Mouse (Mus musculus): ENCODE results near the gene Supt6. TPM values are rescaled to one million over a fixed set of nuclear protein-coding genes. Genes with fewer than 3 reads are reported as not detected.
A peak's percentile ranks its signal among the peaks of the same experiment; 100 is the strongest.

Gene Supt6
- total and polyA plus RNA-seq, 3 experiments, result 39.6 to 93.2 (median 59.8) TPM

GRCm38 (mm10) chr11:78262550-78262949, 16.8 kb upstream of the Supt6 start (continued):
- TF ChIP-seq MAFK (IDR thresholded peaks at IDR 0.05; ENCODE audit: borderline replicate concordance, low read depth, low read length), result no peak

GRCm38 (mm10) chr11:78261380-78262352, 15.9 kb upstream of the Supt6 start, which contains the start of gene 2610507B11Rik:
2610507B11Rik (plus strand) TSS chr11:78261752.
- Histone ChIP-seq H3K27ac (ENCODE audit: control insufficient read depth, low read depth, low read length) (peak within 1 kb of the TSS; percentile 77), H3K36me3 (ENCODE audit: control insufficient read depth in 1 of 2, insufficient read depth in 2 of 2, low read length in 2 of 2) (peaks cover 6 to 13% of the 10 kb centered on the region in 2 experiments), H3K4me3 (ENCODE audit: control insufficient read depth in 1 of 2, insufficient read depth in 1 of 2, low read depth in 2 of 2, low read length in 2 of 2) (peak within 1 kb of the TSS; percentile 95 to 96), H3K27me3 (ENCODE audit: control insufficient read depth in 1 of 2, insufficient read depth in 2 of 2, low read length in 2 of 2) (no peaks in the 10 kb centered on the region), H3K9me3 (replicated peaks; ENCODE audit: insufficient read depth, low read length) (no peaks in the 10 kb centered on the region), H3K4me1 (ENCODE audit: control insufficient read depth in 1 of 2, insufficient read depth in 2 of 2, low read length in 2 of 2) (peaks cover 4 to 6% of the 10 kb centered on the region in 2 experiments; a peak in 3 of 4 replicates), H3K79me2 (ENCODE audit: control insufficient read depth, insufficient read depth, low read length, poor library complexity) (peaks cover 8% of the 10 kb centered on the region), H3K9ac (ENCODE audit: control insufficient read depth, low read depth, low read length, poor library complexity, severe bottlenecking) (peak within 1 kb of the TSS; percentile 98)
- DNase-seq (ENCODE audit: low read depth, low spot score), result peak; percentile 97
- TF ChIP-seq TAL1 (IDR thresholded peaks at IDR 0.05; ENCODE audit: low read length), result no peak
- TF ChIP-seq MAX (IDR thresholded peaks at IDR 0.05; ENCODE audit: low read length), result peak; percentile 41; the same call in 1 of the 2 replicates
- TF ChIP-seq ZC3H11A (IDR thresholded peaks at IDR 0.05; ENCODE audit: low read depth, low read length), result no peak
- no peak for TF ChIP-seq ETS1 (IDR thresholded peaks at IDR 0.05; ENCODE audit: low read depth, low read length)
- TF ChIP-seq UBTF (IDR thresholded peaks at IDR 0.05; ENCODE audit: borderline replicate concordance, insufficient read depth, low read depth, low read length), result no peak
- peak; percentile 90 for TF ChIP-seq MXI1 (IDR thresholded peaks at IDR 0.05; ENCODE audit: low read depth, low read length)
- TF ChIP-seq SIN3A (IDR thresholded peaks at IDR 0.05; ENCODE audit: low read length), result peak; percentile 87
- no peak for TF ChIP-seq MAFK (IDR thresholded peaks at IDR 0.05; ENCODE audit: borderline replicate concordance, low read depth, low read length)
- no peak for TF ChIP-seq MEF2A (IDR thresholded peaks at IDR 0.05; ENCODE audit: extremely low read depth, insufficient replicate concordance, low read depth, low read length, poor library complexity, severe bottlenecking)
- no peak for TF ChIP-seq MYB (IDR thresholded peaks at IDR 0.05; ENCODE audit: low read depth, low read length)
- peak; percentile 95 for TF ChIP-seq ZMIZ1 (IDR thresholded peaks at IDR 0.05; ENCODE audit: low read depth, low read length)
- TF ChIP-seq KAT2A (conservative IDR thresholded peaks at IDR 0.05; ENCODE audit: low read depth, low read length), result no peak; the same call in 1 of the 2 replicates
- TF ChIP-seq ZNF384 (IDR thresholded peaks at IDR 0.05; ENCODE audit: low read depth, low read length), result 0 out of 2 replicates have a peak, but pooled peaks have one; percentile 20
- no peak for TF ChIP-seq GABPA (IDR thresholded peaks at IDR 0.05; ENCODE audit: low read depth, low read length)
- no peak for TF ChIP-seq GATA1 (IDR thresholded peaks at IDR 0.05; ENCODE audit: low read depth, low read length)
- TF ChIP-seq POLR2A (IDR thresholded peaks at IDR 0.05; ENCODE audit: control insufficient read depth in 1 of 2, insufficient read depth in 1 of 2, low read depth in 1 of 2, low read length in 2 of 2, poor library complexity in 1 of 2), result peak; percentile 97 to 99
- TF ChIP-seq E2F4 (IDR thresholded peaks at IDR 0.05; ENCODE audit: borderline replicate concordance, low read depth, low read length), result 0 out of 2 replicates have a peak, but pooled peaks have one; percentile 47
- peak in 2 of 3 experiments; percentile 16 to 28; a peak in 3 of 6 replicates for TF ChIP-seq CTCF (IDR thresholded peaks at IDR 0.05 in 2 of 3, conservative IDR thresholded peaks at IDR 0.05 in 1 of 3; ENCODE audit: control insufficient read depth in 1 of 3, insufficient read depth in 1 of 3, low read depth in 2 of 3, low read length in 3 of 3, poor library complexity in 1 of 3, severe bottlenecking in 1 of 3)
- peak; percentile 95 for TF ChIP-seq POLR2AphosphoS2 (IDR thresholded peaks at IDR 0.05; ENCODE audit: low read length)
- no peak for TF ChIP-seq SMC3 (IDR thresholded peaks at IDR 0.05; ENCODE audit: low read depth, low read length)
- no peak for TF ChIP-seq TBP (IDR thresholded peaks at IDR 0.05; ENCODE audit: low read depth, low read length)
- no peak for TF ChIP-seq BHLHE40 (IDR thresholded peaks at IDR 0.05; ENCODE audit: borderline replicate concordance, low read depth, low read length)
- TF ChIP-seq CHD2 (IDR thresholded peaks at IDR 0.05; ENCODE audit: low read length), result no peak
- TF ChIP-seq TCF12 (IDR thresholded peaks at IDR 0.05; ENCODE audit: low read depth, low read length), result peak; percentile 85
- TF ChIP-seq CHD1 (IDR thresholded peaks at IDR 0.05; ENCODE audit: low read depth, low read length), result no peak
- peak; percentile 59; the same call in 1 of the 2 replicates for TF ChIP-seq ELF1 (IDR thresholded peaks at IDR 0.05; ENCODE audit: low read depth, low read length)
- peak; percentile 4; the same call in 1 of the 2 replicates for TF ChIP-seq USF1 (IDR thresholded peaks at IDR 0.05; ENCODE audit: low read depth, low read length)
- TF ChIP-seq MYC (IDR thresholded peaks at IDR 0.05; ENCODE audit: low read depth, low read length), result no peak
- TF ChIP-seq NRF1 (IDR thresholded peaks at IDR 0.05; ENCODE audit: insufficient read depth, low read depth, low read length, poor library complexity, severe bottlenecking), result peak; percentile 85
- TF ChIP-seq NELFE (IDR thresholded peaks at IDR 0.05; ENCODE audit: low read depth, low read length), result peak; percentile 98
- TF ChIP-seq USF2 (IDR thresholded peaks at IDR 0.05; ENCODE audit: borderline replicate concordance in 1 of 2, insufficient read depth in 1 of 2, low read depth in 1 of 2, low read length in 2 of 2), result no peak
- no peak for TF ChIP-seq RAD21 (IDR thresholded peaks at IDR 0.05; ENCODE audit: low read depth, low read length)
